Mouse (Mus musculus) urinary bladder, adult 2 months (tissue): ENCODE measurements around the gene Pkdcc. TPM values are rescaled to one million over a fixed set of nuclear protein-coding genes. Genes with fewer than 3 reads are reported as not detected.

Source experiments
- DNase-seq: peaks from one replicate; pipeline ENCODE4 v3.0.0; 2022; ENCODE audit warnings: low spot score
- polyA plus RNA-seq: library from polyadenylated mRNA; depleted of rRNA; stranded (reverse); fragments of >200 nt; gene quantifications from 2 replicates; pipeline ENCODE4 v1.2.3, GENCODE M21; 2012; rRNA removed

The Pkdcc gene
- polyA plus RNA-seq, 1 experiment = 69.9 TPM

- DNase-seq = no peak
Observed at GRCm38 (mm10) chr17:83245460-83245859, 30.4 kb downstream of the Pkdcc start.

GRCm38 (mm10) chr17:83246090-83246489 is 31.0 kb downstream of the Pkdcc start:
- no peak for DNase-seq

DNA sequence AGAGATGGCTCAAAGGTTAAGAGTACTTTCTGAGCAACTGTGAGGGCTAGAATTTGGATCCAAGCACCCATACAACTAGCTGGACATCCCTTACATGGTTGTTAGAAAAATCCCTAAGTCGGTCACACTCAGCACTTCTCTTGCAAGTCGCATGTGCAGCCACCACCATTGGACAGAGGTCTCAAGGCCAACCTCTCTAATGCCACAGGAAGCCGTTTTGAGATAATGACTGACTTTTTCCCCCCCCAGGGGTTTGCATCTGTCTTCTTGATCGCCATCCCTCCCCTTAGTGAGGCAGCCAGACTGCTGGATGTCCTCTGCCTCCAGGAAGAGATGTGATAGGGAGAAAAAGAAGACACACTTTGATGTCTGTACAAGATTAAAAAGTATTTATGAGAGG is 32.1 kb downstream of the Pkdcc start:
- no peak for DNase-seq

DNA sequence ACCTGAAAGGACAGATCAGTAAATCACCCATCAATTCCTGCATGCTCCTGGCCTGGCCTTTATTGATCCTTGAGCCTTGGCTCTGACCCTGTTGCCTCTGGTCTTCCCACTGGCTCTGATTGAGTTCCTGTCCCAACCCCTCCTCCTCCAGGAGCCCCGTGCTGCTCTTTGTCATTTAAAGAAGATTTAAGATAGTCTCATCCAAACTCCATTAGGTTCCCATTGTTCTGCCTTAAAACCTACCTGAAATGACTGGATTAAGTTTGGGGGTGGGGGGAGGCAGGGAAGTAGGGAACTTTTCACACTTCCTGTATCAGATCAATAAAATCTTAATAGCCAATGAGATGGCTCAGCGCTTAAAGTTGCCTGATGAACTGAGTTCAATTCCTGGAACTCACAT is 33.4 kb downstream of the Pkdcc start:
- DNase-seq = no peak

DNA sequence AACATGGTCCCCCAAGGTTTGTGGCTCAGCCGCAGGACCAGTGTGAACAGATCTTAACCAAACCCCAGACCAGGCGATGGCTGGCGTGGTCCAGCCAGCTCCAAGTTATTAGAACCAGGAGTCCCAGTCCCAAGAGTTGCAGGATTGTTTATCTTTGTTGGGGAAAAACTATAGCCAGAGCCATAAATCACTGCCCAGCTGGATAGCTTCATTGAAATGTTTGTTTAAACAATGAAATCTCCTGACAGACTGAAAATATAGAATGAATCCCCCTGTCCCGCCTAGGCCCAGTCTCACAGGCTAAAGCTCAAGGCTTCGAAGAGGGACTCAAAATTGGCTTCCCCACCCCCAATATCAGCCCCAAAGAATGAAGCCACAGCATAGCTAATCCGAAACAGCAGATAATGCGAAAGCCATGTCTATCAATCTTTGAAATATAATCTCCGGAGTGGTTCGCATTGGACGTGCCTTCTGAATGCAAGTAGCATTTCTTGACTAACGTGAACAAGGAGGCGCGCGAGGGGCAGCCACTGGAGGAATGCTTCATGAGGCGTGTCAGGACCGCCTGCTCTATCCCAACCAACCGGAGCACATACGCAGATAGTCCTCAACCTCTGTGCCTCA is 35.9 kb downstream of the Pkdcc start:
- no peak for DNase-seq

DNA sequence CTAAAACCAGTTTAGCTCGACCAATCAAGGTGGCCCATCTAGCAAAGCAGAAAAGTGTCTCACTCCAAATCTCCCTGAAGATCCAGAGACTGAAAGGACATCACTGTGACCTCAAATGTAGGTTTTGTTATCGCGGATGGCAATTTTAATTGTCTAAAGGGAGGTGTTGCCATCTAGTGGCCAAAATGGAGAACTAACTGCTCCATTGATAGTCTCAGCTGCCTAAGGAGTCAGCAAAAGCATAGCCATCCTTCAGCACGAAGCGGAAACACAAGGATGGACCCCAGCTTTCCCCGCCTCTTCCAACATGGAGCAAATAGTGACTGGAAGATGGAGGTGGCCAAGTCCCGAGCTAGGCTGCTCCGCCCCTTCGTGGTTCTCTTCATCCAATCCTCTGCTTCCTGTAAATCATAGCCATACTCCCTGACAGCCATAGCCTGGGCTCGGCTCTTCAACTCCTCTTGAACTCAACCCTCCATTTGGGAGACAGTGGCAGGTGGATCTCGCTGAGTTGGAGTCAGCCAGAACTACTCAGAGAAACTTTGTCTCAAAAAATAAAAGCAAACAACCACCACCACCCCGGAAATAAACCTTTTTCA is 38.1 kb downstream of the Pkdcc start:
- DNase-seq = no peak

- DNase-seq = no peak
Observed at GRCm38 (mm10) chr17:83267202-83268128, 52.4 kb downstream of the Pkdcc start.

DNA sequence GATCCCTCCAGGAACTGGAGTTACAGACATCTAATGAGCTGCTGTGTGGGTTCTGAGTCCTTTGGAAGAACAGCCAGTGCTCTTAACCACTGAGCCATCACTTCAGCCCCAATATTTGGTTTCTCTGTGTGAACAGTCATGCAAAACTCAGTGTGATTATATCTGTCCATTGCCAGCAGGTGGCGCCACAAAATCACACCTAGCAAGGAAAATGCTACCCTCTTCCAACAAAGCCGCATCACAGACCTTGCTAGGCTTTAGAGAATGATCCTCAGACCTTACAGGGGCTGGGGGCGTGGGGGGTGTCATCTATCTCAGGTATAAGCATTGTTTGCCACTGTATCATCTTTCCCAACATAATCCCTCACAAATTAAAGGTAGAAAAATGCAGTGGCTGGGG is 56.4 kb downstream of the Pkdcc start:
- DNase-seq = peak; percentile 72

GRCm38 (mm10) chr17:83272641-83273040 is 57.5 kb downstream of the Pkdcc start:
- no peak for DNase-seq

DNA sequence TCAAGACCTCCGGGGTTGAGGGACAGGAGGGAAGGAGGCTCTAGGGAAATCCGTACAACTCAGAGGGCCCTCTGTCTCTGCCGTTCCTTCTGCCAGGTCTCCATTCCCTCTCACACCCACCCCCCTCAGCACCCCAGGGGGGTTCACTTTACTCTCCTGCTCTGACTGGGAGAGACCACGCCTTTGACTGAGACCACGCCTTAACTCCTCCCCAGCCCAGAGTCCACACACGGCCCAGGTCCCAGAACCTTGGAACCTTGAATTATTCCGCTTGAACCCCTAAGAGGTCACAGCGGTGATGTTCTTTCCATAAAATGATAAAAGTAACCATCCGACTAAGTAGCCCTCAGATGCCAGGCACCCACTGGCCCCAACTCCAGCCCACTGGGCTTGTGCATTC is 58.5 kb downstream of the Pkdcc start:
- no peak for DNase-seq

DNA sequence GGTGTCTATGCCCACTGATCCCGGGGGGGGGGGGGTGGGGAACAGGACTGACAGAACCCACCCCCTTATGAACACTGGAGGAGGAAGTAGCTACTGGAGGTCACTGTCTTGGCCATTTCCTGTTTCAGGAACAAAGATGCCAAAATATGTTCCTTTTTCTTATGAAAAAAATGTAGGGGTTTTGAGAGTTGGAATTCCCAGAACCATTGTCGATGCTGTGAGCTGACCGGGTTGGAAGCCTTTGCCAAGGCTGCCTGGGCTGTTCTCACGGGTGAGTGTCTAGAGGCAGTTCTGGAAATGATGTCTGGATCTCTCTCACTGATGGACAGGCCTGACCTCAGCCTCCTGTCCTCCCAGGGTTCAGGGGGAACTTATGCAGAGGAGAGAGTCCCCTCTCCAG is 59.0 kb downstream of the Pkdcc start:
- no peak for DNase-seq

Other genes with a start within 250 kb of the Pkdcc start
- gene Eml4, start 135.6 kb downstream of the Pkdcc start, polyA plus RNA-seq = 17.4 and 19.6 TPM in 2 replicates